Mouse (Mus musculus) NIH3T3 (cell line): ENCODE results near the gene Pigu.

Experiments
- DNase-seq: peaks from one replicate; pipeline ENCODE4 v3.0.0-alpha.2; 2012; ENCODE audit warnings: low read depth

Gene Pigu

GRCm38 (mm10) chr2:155367635-155368284 is 10.5 kb upstream of the Pigu start:
- DNase-seq: no peak

- peak; percentile 29 for DNase-seq
Measured at GRCm38 (mm10) chr2:155357686-155358399, 613 bp upstream of the Pigu start.

- no peak for DNase-seq
Measured at GRCm38 (mm10) chr2:155354402-155354801, 2.8 kb downstream of the Pigu start.

- DNase-seq: no peak
Measured at GRCm38 (mm10) chr2:155346670-155347069, 10.6 kb downstream of the Pigu start.

- DNase-seq: no peak
Measured at GRCm38 (mm10) chr2:155340166-155340565, 17.1 kb downstream of the Pigu start.

- DNase-seq: no peak
Measured at GRCm38 (mm10) chr2:155336254-155336653, 21.0 kb downstream of the Pigu start.

GRCm38 (mm10) chr2:155335231-155335630 is 22.0 kb downstream of the Pigu start:
- peak; percentile 24 for DNase-seq

- DNase-seq: no peak
Measured at GRCm38 (mm10) chr2:155333421-155333820, 23.8 kb downstream of the Pigu start.

GRCm38 (mm10) chr2:155331351-155331750 is 25.9 kb downstream of the Pigu start:
- no peak for DNase-seq

- DNase-seq: peak; percentile 53
Measured at GRCm38 (mm10) chr2:155330811-155331210, 26.4 kb downstream of the Pigu start.

GRCm38 (mm10) chr2:155329707-155330106 is 27.5 kb downstream of the Pigu start:
- no peak for DNase-seq

- no peak for DNase-seq
Measured at GRCm38 (mm10) chr2:155328906-155329305, 28.3 kb downstream of the Pigu start.

GRCm38 (mm10) chr2:155327906-155328305 is 29.3 kb downstream of the Pigu start:
- DNase-seq: no peak

GRCm38 (mm10) chr2:155326001-155326400 is 31.2 kb downstream of the Pigu start:
- no peak for DNase-seq

- peak; percentile 9 for DNase-seq
Measured at GRCm38 (mm10) chr2:155320596-155320995, 36.6 kb downstream of the Pigu start.

- DNase-seq: no peak
Measured at GRCm38 (mm10) chr2:155318618-155319017, 38.6 kb downstream of the Pigu start.

GRCm38 (mm10) chr2:155313671-155314070 is 43.6 kb downstream of the Pigu start:
- no peak for DNase-seq

GRCm38 (mm10) chr2:155308936-155309592 is 48.2 kb downstream of the Pigu start:
- peak; percentile 85 for DNase-seq

GRCm38 (mm10) chr2:155299563-155299962 is 57.7 kb downstream of the Pigu start:
- no peak for DNase-seq

- no peak for DNase-seq
Measured at GRCm38 (mm10) chr2:155295453-155295852, 61.8 kb downstream of the Pigu start.

GRCm38 (mm10) chr2:155293946-155294345 is 63.3 kb downstream of the Pigu start:
- peak; percentile 69 for DNase-seq

GRCm38 (mm10) chr2:155293382-155293781 is 63.8 kb downstream of the Pigu start:
- no peak for DNase-seq

GRCm38 (mm10) chr2:155290066-155290465 is 67.2 kb downstream of the Pigu start:
- no peak for DNase-seq
